8 mouse cellular contexts compared by ENCODE assay signal in the genomic region with DNA sequence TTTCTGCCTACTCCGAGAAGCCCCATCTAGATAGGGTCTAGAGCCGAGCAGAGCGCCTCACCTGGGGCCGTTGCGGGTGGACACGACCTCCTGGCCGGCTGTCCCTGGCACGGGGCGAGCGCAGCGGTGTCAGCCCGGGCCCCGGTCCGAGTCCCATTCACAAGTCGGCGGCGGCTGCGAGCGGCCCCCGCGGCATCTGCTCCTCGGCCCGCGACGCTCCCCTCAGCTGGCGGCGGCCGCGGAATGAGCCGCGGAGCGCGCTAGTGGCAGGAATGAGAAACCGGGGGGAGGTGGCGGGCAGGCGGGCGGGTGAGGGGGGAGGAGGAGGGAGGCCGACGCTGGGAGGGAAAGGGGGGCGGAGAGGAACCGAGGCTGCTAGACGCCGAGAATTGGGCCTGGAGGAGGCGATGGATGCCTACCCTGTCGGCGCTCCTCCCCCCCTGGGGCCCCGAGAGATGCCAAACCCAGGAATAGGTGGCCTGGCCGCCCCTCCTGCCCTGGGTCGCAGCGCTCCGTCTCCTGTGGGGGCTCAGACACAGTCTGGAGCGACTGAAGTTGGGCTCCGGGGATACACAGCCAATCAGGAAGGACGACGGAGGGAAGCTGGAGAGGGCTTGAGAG. TPM values are rescaled to one million over a fixed set of nuclear protein-coding genes. Genes with fewer than 3 reads are reported as not detected.
A peak's percentile ranks its signal among the peaks of the same experiment; 100 is the strongest.
DNase-seq lines count a peak whose midpoint lies in the region; ATAC-seq and TF ChIP-seq lines count a peak whose summit lies in the region.

No protein-coding gene starts in this region.

- peak overlapping the region; percentile 85 for H3K27ac ChIP-seq in forebrain, embryonic 12.5 days
- no peak overlapping the region for H3K27ac ChIP-seq in liver, postnatal 0 days (ENCODE audit: low read depth)

- H3K36me3 ChIP-seq in forebrain, embryonic 12.5 days (replicated peaks) = no peaks in the 10 kb centered on the region
- no peaks in the 10 kb centered on the region for H3K36me3 ChIP-seq in liver, postnatal 0 days (replicated peaks; ENCODE audit: insufficient read depth, low read length)

- peak overlapping the region; percentile 72 for H3K4me3 ChIP-seq in forebrain, embryonic 12.5 days (replicated peaks)
- peak overlapping the region; percentile 26 for H3K4me3 ChIP-seq in liver, postnatal 0 days (ENCODE audit: low read depth, low read length)

- peaks cover 27% of the 10 kb centered on the region for H3K4me1 ChIP-seq in forebrain, embryonic 12.5 days
- no peaks in the 10 kb centered on the region for H3K4me1 ChIP-seq in liver, postnatal 0 days (ENCODE audit: insufficient read depth)

- H3K4me2 ChIP-seq in forebrain, embryonic 12.5 days = peak overlapping the region; percentile 88
- peak overlapping the region; percentile 44 for H3K4me2 ChIP-seq in liver, postnatal 0 days (ENCODE audit: low read depth, low read length)

- intact Hi-C loops in heart, postnatal 14 days (cut with DNase I) = loop anchor here (5.0 kb wide), 2 partner anchors 1158 to 1242 kb away; no protein-coding TSS in a partner anchor

- peaks cover 37% of the 10 kb centered on the region for H3K27me3 ChIP-seq in forebrain, embryonic 12.5 days
- peaks cover 55% of the 10 kb centered on the region for H3K27me3 ChIP-seq in liver, postnatal 0 days (ENCODE audit: insufficient read depth, low read length)

- TF ChIP-seq EP300 in liver, postnatal 0 days (IDR thresholded peaks at IDR 0.05; ENCODE audit: low read depth) = no peak

- ATAC-seq in forebrain, embryonic 12.5 days (ENCODE audit: low FRiP score) = peak; percentile 74
- ATAC-seq in liver, postnatal 0 days = no peak

- DNase-seq in cerebellum, postnatal 10 days = peak; percentile 75 to 80
- DNase-seq in cerebellum, adult 9-11 months = no peak
- DNase-seq in heart, postnatal 14 days = peak; percentile 72 to 73
- DNase-seq in layer of hippocampus, adult 18-20 months (ENCODE audit: low spot score in 2 of 2) = peak; percentile 70 to 74
- DNase-seq in liver, postnatal 0 days = no peak
- DNase-seq in ovary, postnatal 10 days (ENCODE audit: low spot score) = peak; percentile 51
- DNase-seq in B cell, adult 2 months = no peak

- no peak for TF ChIP-seq CTCF in liver, postnatal 0 days (IDR thresholded peaks at IDR 0.05; ENCODE audit: low read depth)

- WGBS in forebrain, embryonic 12.5 days = 0% methylated on average over 47 of the region's 55 CpGs
- WGBS in liver, postnatal 0 days (ENCODE audit: insufficient replicate concordance) = 1% methylated on average over 50 of the region's 55 CpGs

- no peaks in the 10 kb centered on the region for H3K9me3 ChIP-seq in forebrain, embryonic 12.5 days
- no peaks in the 10 kb centered on the region for H3K9me3 ChIP-seq in liver, postnatal 0 days (ENCODE audit: low read length)

- peak overlapping the region; percentile 81 for H3K9ac ChIP-seq in forebrain, embryonic 12.5 days
- H3K9ac ChIP-seq in liver, postnatal 0 days (replicated peaks) = no peak overlapping the region

RNA-seq across cellular contexts. Expression of a gene that starts 0.5 kb away (rescaled TPM):
- 53.2 and 63.9 TPM in 2 replicates for polyA plus RNA-seq in forebrain, embryonic 12.5 days (2016; fragmentation: Nextera tagmentation; extraction: Ambion mirVana)
- 10 to 100 TPM; 24.1 to 27.6 TPM for total RNA-seq in heart, postnatal 14 days (2021)
- 10 to 100 TPM; 69.4 to 69.8 TPM for total RNA-seq in layer of hippocampus, adult 18-20 months (2021)
- polyA plus RNA-seq in liver, postnatal 0 days (2015; fragmentation: Nextera tagmentation; extraction: Ambion mirVana) = 0.59 and 0.63 TPM in 2 replicates

Comparison
In these comparisons a context has a peak if more than half of its experiments do, and no peak if none do; other contexts are left out.
1. DNase-seq: peak in cerebellum, postnatal 10 days (2 of 2), heart, postnatal 14 days (2 of 2), layer of hippocampus, adult 18-20 months (2 of 2) and ovary, postnatal 10 days (single experiment); none in cerebellum, adult 9-11 months (single experiment), liver, postnatal 0 days (single experiment) and B cell, adult 2 months (0 of 2).